Comparison of ENCODE assay signal across 8 mouse cellular contexts in genomic region chr13:53811862-53812261, GRCm38 (mm10).
DNase-seq lines count a peak whose midpoint lies in the region; ATAC-seq lines count a peak whose summit lies in the region.

No protein-coding gene starts in this region.

- DNase-seq in frontal cortex, postnatal 14 days (ENCODE audit: low spot score in 2 of 2) = no peak
- DNase-seq in ovary, postnatal 14 days (ENCODE audit: low spot score) = peak; percentile 10
- no peak for DNase-seq in ovary, postnatal 10 days (ENCODE audit: low spot score)
- DNase-seq in cerebellum, adult 8-10 months = peak; percentile 56
- DNase-seq in hindlimb bud, embryonic 11.5 days (ENCODE audit: extremely low spot score, low read depth, low spot score) = peak; percentile 44
- peak; percentile 24 for DNase-seq in lung, postnatal 36 days
- DNase-seq in spleen, adult 18-20 months = no peak

- peak; percentile 72; the same call in 1 of the 2 replicates for ATAC-seq in frontal cortex, adult (ENCODE audit: low TSS enrichment)

Comparison
In these comparisons a context has a peak if more than half of its experiments do, and no peak if none do; other contexts are left out.
1. DNase-seq: peak in ovary, postnatal 14 days (single experiment), cerebellum, adult 8-10 months (single experiment), hindlimb bud, embryonic 11.5 days (single experiment) and lung, postnatal 36 days (single experiment); none in frontal cortex, postnatal 14 days (0 of 2), ovary, postnatal 10 days (single experiment) and spleen, adult 18-20 months (0 of 2).